Mouse (Mus musculus) gastrocnemius, postnatal 25 days (tissue): ENCODE measurements around the gene Adamts16. TPM values are rescaled to one million over a fixed set of nuclear protein-coding genes. Genes with fewer than 3 reads are reported as not detected.

Source experiments
- DNase-seq: peaks from one replicate; pipeline ENCODE4 v3.0.0; 2022
- total RNA-seq, 2 experiments: library from RNA; stranded (reverse); gene quantifications; 1 replicate in 1 of 2; 2 replicates in 1 of 2; pipeline ENCODE4 v1.2.3; 2021

Gene Adamts16
- total RNA-seq, 2 experiments from 2014 or later = 0.90 to 1.1 TPM

DNA sequence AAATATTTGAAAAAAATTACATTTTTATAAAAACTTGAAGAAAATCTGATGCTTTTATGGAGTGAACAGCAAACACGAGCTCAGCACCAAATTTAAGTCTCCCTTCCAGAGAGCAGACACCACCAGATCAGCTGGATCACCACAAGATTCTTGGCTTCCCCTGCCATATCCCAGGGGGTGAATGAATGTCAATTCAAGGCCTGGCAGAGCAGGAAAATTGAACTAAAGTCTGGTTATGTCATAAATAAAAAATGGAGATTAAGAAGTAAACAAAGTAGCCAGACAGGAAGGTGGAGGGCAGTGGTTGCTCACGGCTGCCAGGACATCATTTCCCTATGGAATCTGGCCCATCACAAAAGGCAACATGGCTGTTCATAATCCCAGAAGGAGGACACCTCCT is 80.3 kb downstream of the Adamts16 start:
- DNase-seq = no peak

GRCm38 (mm10) chr13:70760186-70760585 is 81.4 kb downstream of the Adamts16 start:
- no peak for DNase-seq

- no peak for DNase-seq
Measured at GRCm38 (mm10) chr13:70746294-70747008, 95.2 kb downstream of the Adamts16 start.

- DNase-seq = no peak
Measured at GRCm38 (mm10) chr13:70744416-70745038, 97.1 kb downstream of the Adamts16 start.

DNA sequence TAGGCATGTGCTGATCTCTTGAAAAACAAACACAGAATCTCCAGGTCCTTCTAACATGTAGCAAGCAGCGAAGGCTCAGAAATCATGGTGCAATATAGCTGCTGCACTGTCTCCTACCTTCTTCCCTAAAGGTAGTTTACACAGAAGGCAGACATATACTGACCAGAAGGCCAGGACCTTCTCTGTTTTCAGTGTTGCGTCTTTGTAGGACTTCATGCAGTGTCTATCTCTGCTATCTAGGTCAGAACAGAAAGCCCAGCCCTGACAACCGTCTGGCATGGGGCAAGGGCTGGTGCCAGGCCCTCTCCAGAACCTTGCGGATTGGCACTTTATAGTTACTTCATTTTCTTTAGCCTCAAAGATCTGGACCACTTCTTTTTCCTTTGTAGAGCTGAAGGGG is 98.9 kb downstream of the Adamts16 start:
- DNase-seq = no peak

DNA sequence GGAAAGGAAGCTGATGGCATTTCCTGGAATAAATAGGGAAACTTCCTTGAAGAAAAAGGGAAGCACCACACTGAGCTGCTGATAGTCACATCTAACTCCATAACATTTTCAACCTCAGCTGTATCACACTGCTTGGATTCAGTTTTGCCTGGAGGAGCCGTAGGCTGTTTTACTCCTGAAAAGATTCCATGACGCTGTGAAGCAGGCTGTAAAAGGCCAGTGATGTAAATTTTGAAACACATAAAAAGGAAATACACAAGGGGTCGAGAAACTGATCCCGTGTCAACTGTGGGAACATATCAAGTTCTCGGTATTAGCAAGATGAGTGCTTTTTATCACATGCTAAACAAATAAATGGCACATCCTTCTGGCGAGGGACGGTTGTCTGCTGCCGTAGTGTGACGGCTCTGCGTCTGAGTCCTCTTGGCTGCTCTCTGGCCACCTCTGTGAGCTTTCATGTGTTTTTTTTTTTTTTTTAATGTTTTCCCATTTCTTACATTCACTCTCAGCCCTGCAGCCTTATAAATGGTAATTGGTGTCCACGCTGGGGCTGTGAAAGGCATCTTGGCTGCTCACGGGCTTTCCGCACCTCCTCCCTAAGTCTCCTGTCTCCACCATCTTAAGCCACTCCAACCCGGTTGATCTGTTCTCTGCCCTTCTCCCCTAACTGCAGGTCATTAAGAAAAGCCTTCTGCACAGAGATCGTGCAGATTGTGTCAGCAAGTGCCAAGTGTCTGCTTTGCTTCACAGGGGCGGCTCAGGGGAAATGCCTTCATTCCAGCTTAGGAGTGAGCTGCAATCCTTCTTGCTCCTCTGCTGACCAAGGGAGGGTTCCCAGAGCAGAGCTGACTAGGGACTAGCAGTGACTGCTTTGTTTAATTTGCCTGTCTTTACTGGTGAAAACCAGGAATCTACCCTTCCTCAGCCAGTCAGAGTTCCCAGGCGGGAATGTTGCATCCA is 101.0 kb downstream of the Adamts16 start:
- DNase-seq = no peak

DNA sequence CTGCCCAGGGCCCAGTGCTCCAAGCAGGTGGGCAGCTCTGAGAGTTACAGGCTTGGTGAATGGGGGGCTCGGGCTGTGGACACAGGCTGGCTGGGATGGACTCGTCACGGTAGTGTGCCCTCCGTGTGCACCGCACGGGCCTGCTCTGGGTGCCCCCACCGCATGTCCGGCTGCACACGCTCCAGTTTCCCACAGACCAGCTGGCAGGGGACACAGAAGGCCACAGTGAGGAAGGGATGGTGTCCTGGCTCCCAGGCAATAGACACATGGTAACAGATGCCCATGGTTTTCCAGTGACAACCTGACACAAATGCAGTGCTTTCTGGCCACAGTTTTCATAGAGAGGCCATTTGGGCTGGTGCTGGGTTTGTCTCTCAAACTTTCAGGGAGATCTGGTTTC is 102.8 kb downstream of the Adamts16 start:
- DNase-seq = no peak

DNA sequence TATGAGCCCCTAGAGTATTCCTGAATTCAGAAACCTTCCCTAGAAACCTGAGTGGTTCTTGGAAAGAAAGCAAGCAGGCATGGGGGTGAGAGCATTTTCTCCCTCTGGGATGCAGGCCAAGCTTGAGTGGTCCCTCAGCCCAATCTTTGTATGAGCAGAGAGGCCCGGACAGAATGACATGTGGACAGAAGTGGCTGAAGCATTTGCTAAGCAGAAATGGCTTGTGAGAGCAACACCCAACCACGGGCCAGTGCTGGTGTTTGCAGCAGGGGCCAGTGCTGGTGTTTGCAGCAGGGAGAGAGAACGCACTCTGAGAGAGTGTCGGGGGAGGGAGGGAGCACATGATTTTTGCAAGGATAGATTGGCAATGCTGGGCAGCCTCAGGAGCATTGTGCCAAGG is 105.2 kb downstream of the Adamts16 start:
- no peak for DNase-seq

GRCm38 (mm10) chr13:70734640-70735039 is 107.0 kb downstream of the Adamts16 start:
- DNase-seq = no peak

DNA sequence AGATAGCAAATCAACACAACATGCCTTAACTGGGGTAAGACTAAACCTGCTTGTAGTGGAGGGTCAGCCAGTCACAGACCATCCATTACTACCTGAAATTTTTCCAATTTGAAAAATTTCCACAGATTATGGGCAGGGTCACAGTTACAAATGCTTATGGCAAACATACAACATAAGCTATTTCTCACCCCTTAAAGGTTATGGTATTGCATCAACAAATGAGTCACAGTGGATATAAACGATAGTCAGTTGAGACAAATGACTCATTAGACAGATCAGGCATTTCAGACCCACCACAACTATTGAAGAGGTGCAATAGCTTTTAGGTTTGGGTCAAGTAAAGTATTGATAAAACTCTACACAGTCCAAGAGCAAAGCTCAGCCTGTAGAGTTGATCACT is 107.7 kb downstream of the Adamts16 start:
- DNase-seq = no peak

DNA sequence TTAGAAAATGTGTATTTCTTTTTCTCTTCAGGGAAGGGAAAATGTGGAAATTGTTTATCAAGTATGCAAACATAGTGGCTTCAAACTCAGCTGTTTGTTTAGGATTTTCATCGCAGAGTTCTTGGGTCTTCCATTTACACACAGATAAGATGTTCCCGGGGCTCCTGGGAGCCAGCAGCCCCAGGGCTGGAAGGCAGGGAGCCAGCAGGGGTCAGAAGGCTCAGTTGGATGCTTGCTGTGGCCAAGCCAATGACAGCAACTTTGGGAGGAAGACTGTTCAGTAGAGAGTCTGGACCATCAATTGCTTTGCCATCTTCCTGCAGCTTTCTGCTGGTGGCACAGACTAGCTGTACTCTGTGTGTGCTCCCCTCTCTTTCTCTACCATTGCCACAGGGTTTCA is 108.4 kb downstream of the Adamts16 start:
- DNase-seq = no peak

- DNase-seq = no peak
Measured at GRCm38 (mm10) chr13:70732781-70733180, 108.8 kb downstream of the Adamts16 start.

DNA sequence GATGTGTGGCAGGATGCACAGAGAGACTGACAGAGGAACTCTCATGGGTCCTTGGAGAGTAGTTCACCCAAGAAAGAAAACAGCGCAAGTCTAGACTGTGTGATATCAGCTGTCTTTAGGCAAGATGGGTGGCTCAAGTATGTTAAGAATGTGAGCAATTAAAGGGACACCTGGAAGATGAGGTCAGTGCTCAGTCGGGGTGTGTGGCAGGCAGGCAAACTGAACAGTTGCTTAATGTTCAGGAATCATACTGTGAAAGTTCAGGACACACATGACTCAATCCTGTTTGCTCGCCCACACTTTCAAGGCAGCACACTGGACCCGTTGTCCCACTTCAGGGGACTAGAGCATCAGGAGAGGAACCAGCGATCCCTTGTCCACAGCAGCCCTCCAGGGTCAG is 110.3 kb downstream of the Adamts16 start:
- no peak for DNase-seq

DNA sequence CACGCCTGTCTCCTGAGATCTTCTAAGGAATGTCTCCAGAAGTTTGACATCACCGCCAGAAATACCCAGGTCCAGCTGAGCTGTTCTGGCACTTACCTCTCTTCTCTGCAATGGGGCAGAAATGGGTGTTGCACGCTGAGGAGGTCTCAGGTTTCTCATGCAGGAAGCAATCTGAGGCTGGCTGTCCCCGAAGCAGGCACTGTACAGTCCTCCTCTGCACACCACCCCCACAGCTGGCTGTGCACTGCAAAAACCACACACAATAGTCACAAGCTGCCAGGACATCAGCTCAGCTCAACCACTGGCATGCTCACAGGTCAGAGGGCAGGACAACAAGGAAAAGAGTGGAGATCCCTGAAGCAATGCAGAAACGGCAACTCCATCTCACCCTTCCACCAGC is 111.6 kb downstream of the Adamts16 start:
- peak; percentile 28 for DNase-seq

DNA sequence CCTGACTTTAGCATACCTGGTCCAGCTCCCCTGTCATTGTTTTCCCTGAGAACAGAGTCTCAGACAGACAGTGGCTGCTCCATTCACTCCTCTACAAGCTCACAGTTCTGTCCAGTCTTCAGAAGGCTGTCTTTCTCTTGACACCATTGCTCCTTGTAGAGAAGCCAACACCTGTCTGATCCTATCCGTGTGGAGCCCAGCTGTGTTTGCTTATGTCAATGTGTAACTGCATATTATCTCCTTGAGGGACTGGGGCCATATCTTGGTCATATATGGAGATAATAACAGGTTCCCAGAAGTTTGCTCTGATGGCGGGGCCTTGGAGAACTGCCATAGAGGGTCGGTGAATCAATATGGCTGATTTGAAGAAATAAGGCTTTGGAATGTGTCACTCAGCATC is 115.4 kb downstream of the Adamts16 start:
- DNase-seq = no peak

DNA sequence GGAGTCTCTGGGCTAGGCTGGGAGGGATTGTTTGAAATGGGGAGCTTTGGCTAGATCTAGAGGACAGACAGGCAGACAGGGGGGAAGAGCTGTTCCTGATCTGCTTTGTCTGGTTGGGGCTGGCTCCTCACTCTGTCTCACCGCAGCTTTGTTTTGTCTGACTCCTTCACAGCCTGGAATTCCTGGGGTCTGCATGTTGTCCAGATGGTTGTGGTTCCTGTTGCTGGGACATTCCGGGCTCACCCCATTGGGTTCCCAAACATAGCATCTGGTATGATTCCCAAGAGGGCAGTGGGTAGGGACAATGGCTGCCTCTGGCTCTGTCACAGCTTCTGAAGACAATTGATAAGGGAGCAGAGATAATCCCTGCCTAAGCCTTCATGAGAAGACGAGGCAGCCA is 117.0 kb downstream of the Adamts16 start:
- DNase-seq = no peak

- DNase-seq = no peak
Measured at GRCm38 (mm10) chr13:70724108-70724622, 117.4 kb downstream of the Adamts16 start.

GRCm38 (mm10) chr13:70719994-70720393 is 121.6 kb downstream of the Adamts16 start:
- DNase-seq = no peak

DNA sequence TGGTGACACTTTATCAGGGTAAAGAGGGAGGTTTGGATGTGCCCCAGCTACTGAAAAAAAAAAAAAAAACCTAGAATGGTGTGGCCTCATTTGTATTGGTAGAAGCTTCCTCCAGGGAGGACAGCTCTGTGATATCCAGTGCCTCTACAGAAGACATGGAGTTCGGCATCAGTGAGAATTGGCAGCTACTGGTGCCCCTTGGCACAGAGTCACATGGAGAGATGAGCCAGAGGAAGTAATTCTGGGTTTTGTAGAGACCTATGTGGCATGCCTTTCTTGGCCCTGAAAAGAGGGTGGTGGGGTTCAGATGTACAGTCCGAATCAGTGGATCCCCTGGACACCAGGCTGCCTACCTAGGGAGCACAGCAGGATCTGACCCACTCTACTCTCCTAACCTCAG is 122.8 kb downstream of the Adamts16 start:
- no peak for DNase-seq

GRCm38 (mm10) chr13:70716022-70716421 is 125.6 kb downstream of the Adamts16 start:
- no peak for DNase-seq

- DNase-seq = no peak
Measured at GRCm38 (mm10) chr13:70714081-70714775, 127.4 kb downstream of the Adamts16 start.

- no peak for DNase-seq
Measured at GRCm38 (mm10) chr13:70713331-70713730, 128.3 kb downstream of the Adamts16 start.
